Mouse (Mus musculus) limb, embryonic 13.5 days (tissue): ENCODE results near the gene Spata1. TPM values are rescaled to one million over a fixed set of nuclear protein-coding genes. Genes with fewer than 3 reads are reported as not detected.

ENCODE experiments used
- ATAC-seq: fragments of 200-750 bp; cut with Nextera tagmentation; 2 replicates; pipeline ENCODE4 v1.8.0; 2017; ENCODE audit warnings: low read depth, moderate number of reproducible peaks, moderate TSS enrichment; ENCODE audit not compliant: low FRiP score
- H3K27ac ChIP-seq: fragments of 300-500 bp; sonication (generic); 2 replicates; pipeline ENCODE4 v1.5.1; 2015; ENCODE audit warnings: inconsistent platforms, mild to moderate bottlenecking, moderate library complexity
- H3K27me3 ChIP-seq: fragments of 300-500 bp; sonication (generic); 2 replicates; pipeline ENCODE4 v1.6.1; 2015; ENCODE audit warnings: mild to moderate bottlenecking, inconsistent platforms
- H3K36me3 ChIP-seq: fragments of 300-500 bp; sonication (generic); 2 replicates; pipeline ENCODE4 v1.6.1; 2015; ENCODE audit warnings: inconsistent platforms, mild to moderate bottlenecking, moderate library complexity
- H3K4me1 ChIP-seq: fragments of 300-500 bp; sonication (generic); 2 replicates; pipeline ENCODE4 v1.6.1; 2015; ENCODE audit warnings: inconsistent platforms
- H3K4me2 ChIP-seq: fragments of 300-500 bp; sonication (generic); replicated peaks from 2 replicates; pipeline ENCODE4 v1.6.1; 2015; ENCODE audit warnings: inconsistent platforms, mild to moderate bottlenecking, moderate library complexity
- H3K4me3 ChIP-seq: fragments of 300-500 bp; sonication (generic); 2 replicates; pipeline ENCODE4 v1.5.1; 2015; ENCODE audit warnings: moderate library complexity, mild to moderate bottlenecking, inconsistent platforms
- H3K9ac ChIP-seq: fragments of 300-500 bp; sonication (generic); 2 replicates; pipeline ENCODE4 v1.6.1; 2015; ENCODE audit warnings: mild to moderate bottlenecking, inconsistent platforms
- H3K9me3 ChIP-seq: fragments of 300-500 bp; sonication (generic); 2 replicates; pipeline ENCODE4 v1.6.1; 2016; ENCODE audit warnings: inconsistent platforms
- WGBS: fragments of 180-500 bp; shearing (Covaris S2); methylation state at CpG from one replicate; pipeline ENCODE4 v1.1.7; 2015; 5-methylcytosine and 5-hydroxymethylcytosine counted together
- polyA plus RNA-seq: library from polyadenylated mRNA; unstranded; fragments of >200 nt; fragmentation: Nextera tagmentation; extraction: Ambion mirVana; gene quantifications from 2 replicates; pipeline ENCODE4 v1.2.1, GENCODE M21; 2015

Gene Spata1
- polyA plus RNA-seq, 1 experiment from 2014 or later, result 9.1 TPM

DNA sequence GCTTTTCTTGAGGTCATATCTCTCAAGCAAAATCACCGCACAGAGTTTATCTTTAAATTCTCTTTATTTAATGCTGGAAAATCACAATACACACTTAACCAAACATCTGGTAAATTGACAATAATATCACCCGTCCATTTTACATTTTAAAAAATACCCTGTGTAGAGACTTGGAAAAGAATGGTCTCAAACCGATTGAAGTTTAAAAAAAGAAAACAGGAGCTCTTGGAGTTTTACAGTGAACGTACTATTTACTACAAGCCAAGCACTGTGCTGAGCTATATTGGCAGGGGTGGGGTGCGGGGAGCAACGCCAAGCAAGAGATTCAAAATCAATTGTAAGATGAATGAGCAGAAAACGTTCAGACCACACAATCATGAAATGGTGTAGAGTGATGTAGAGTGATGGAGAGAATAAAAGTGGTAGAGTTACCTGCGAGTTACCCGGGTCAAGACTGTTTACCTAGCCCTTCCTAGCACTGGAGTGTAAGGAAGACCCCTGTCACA lies 49.8 kb downstream of the Spata1 start, which contains the start of gene Ctbs:
Gene Ctbs (plus strand): TSS at position 51 of the 506 bp plus-strand sequence.
- Histone ChIP-seq H3K4me1 (peaks cover 10% of the 10 kb centered on the region), H3K4me2 (peak within 1 kb of the TSS; percentile 65), H3K9me3 (no peaks in the 10 kb centered on the region), H3K27ac (peak within 1 kb of the TSS; percentile 76), H3K36me3 (no peaks in the 10 kb centered on the region), H3K4me3 (peak within 1 kb of the TSS; percentile 59), H3K9ac (peak within 1 kb of the TSS; percentile 73), H3K27me3 (no peaks in the 10 kb centered on the region)
- no peak; the same call in none of the 2 replicates for ATAC-seq
- WGBS, result 56% methylated on average over 9 of the region's 9 CpGs

DNA sequence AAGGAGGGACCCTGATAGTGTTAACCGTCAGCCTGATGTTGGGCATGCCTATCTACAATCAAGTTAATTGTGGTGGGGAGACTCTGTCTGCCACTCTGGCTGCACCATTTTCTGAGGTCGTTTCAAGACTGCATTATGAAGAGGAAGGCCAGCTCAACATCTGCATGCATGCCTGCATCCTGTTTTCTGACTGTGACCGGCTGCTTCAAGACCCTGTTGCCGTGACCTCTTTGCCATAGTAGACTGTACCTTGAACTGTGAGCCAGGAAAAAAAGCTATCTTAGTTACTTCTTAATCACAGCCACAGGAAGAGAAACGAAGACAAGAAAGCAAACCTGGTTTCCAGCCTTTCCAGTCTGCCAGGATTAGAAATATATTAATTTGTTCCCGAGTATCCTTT lies 50.6 kb downstream of the Spata1 start:
- Histone ChIP-seq H3K4me3 (no peak overlapping the region), H3K9ac (no peak overlapping the region), H3K27ac (no peak overlapping the region), H3K36me3 (no peaks in the 10 kb centered on the region), H3K9me3 (no peaks in the 10 kb centered on the region), H3K27me3 (no peaks in the 10 kb centered on the region), H3K4me2 (no peak overlapping the region), H3K4me1 (peaks cover 10% of the 10 kb centered on the region)
- WGBS, result 59% methylated on average over 6 of the region's 6 CpGs
- no peak for ATAC-seq

DNA sequence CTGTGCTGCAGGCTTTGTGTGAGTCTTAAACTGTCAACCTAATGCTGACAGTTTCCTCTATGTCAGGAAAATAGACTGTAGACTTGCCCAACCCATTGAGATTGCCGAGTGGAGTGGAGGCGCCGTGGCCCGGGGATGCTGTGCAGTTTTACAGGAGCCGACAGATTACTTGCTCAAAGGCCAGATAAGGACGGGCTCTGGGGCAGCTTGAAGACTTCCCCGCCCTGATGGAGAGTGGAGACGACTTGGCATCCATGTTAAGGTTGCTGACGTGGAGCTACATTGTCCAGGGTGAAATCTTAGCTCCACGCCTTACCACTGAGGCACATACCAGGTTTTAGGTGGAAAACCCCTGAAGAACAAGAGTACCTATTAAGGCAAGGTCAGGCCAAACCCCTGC lies 51.2 kb downstream of the Spata1 start:
- H3K4me2 ChIP-seq, result no peak overlapping the region
- no peaks in the 10 kb centered on the region for H3K36me3 ChIP-seq
- no peak overlapping the region for H3K27ac ChIP-seq
- peaks cover 10% of the 10 kb centered on the region for H3K4me1 ChIP-seq
- H3K27me3 ChIP-seq, result no peaks in the 10 kb centered on the region
- no peak for ATAC-seq
- no peak overlapping the region for H3K4me3 ChIP-seq
- H3K9me3 ChIP-seq, result no peaks in the 10 kb centered on the region
- 92% methylated on average over 10 of the region's 10 CpGs for WGBS
- H3K9ac ChIP-seq, result no peak overlapping the region

DNA sequence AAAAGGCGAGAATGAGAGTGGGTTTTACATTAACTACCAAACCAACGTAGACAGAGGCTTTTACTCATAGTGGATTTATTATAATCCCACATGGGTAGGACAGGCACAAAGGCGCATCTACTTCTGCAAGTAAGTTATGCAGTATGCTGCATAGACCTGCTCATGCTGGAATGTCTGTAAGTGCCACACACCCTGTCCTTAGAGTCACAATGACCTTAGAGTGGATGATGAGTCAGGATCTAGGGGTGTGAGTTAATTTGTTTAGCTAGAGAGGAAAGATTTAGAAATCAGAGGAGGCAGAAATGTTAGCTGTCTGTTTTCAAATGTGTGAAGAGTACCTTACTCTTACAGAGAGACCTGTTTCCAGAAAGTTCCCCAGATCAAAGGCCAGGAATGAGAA lies 52.0 kb downstream of the Spata1 start:
- H3K9ac ChIP-seq, result no peak overlapping the region
- no peaks in the 10 kb centered on the region for H3K9me3 ChIP-seq
- no peak overlapping the region for H3K4me3 ChIP-seq
- ATAC-seq, result no peak
- no peaks in the 10 kb centered on the region for H3K27me3 ChIP-seq
- H3K4me2 ChIP-seq, result no peak overlapping the region
- no peak overlapping the region for H3K27ac ChIP-seq
- peaks cover 10% of the 10 kb centered on the region for H3K4me1 ChIP-seq
- no peaks in the 10 kb centered on the region for H3K36me3 ChIP-seq
- WGBS, result 85% methylated on average over 3 of the region's 3 CpGs

DNA sequence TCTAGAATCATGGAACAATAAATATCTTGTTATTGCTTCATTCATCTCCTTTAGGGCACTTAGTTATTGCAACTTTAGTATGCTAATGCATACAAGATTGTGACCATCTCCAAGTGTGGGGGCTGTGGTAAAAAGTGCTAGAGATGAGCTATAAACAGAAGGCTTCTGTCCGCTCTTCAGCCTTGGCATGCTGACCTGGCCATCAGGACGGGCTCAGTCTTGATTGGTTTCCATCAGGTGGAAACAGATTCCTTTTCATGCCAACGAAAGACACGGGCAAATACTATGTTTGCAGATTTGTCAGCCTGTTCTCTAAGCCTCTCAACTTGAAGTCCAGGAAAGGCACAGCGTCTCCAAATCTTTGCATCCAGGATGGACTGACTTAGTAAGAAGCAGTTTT lies 52.4 kb downstream of the Spata1 start:
- H3K9me3 ChIP-seq, result no peaks in the 10 kb centered on the region
- ATAC-seq, result no peak
- no peaks in the 10 kb centered on the region for H3K27me3 ChIP-seq
- H3K27ac ChIP-seq, result no peak overlapping the region
- WGBS, result 91% methylated on average over 5 of the region's 5 CpGs
- H3K4me1 ChIP-seq, result peaks cover 11% of the 10 kb centered on the region
- H3K4me2 ChIP-seq, result no peak overlapping the region
- no peak overlapping the region for H3K9ac ChIP-seq
- no peaks in the 10 kb centered on the region for H3K36me3 ChIP-seq
- H3K4me3 ChIP-seq, result no peak overlapping the region

DNA sequence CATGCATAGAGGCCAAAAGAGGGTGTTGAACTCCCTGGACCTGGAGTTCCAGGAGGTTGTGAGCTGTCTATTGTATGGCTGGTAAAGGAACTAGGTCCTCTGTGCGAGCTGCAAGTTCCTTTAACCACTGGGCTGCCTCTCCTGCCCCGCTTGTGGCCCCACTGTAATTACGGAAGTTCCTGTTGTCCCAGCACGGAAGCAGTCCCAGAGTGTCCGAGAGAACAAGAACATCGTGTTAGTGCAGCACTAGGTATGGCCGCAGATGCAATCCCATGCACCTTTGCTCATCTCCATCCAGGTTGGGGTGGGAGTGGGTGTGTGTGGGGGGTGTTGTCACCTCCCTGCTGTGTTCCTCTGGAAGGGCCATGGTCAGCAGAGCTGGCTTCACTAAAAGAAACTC lies 54.7 kb downstream of the Spata1 start:
- Histone ChIP-seq H3K27ac (no peak overlapping the region), H3K9ac (no peak overlapping the region), H3K27me3 (no peaks in the 10 kb centered on the region), H3K9me3 (no peaks in the 10 kb centered on the region), H3K4me2 (no peak overlapping the region), H3K4me3 (no peak overlapping the region), H3K36me3 (peaks cover 3% of the 10 kb centered on the region; the same call in 1 of the 2 replicates), H3K4me1 (peaks cover 5% of the 10 kb centered on the region)
- no peak for ATAC-seq
- WGBS, result 91% methylated on average over 7 of the region's 7 CpGs

DNA sequence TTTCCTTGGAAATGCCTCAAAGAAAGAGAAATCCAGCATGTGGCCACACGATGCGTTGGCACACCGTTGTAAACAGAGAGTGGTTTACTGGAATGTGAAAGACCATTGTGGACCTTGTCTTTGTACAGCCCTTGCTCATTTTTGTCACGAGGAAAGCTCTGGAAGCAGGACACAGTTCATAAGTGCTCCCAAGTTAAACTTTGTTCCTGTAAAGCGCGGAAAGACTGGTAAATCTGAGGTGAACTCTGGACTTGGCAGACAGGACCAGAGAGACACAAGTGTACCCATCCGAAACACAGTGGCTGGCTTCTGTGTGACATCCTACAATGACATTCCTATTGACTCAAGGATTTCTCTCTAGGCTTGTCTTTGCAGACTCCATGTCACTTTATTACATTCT lies 56.2 kb downstream of the Spata1 start:
- H3K9me3 ChIP-seq, result no peaks in the 10 kb centered on the region
- H3K4me1 ChIP-seq, result peaks cover 3% of the 10 kb centered on the region; the same call in 1 of the 2 replicates
- H3K4me2 ChIP-seq, result no peak overlapping the region
- no peak overlapping the region for H3K4me3 ChIP-seq
- WGBS, result 94% methylated on average over 7 of the region's 7 CpGs
- H3K9ac ChIP-seq, result no peak overlapping the region
- no peaks in the 10 kb centered on the region for H3K27me3 ChIP-seq
- H3K27ac ChIP-seq, result no peak overlapping the region
- peaks cover 9% of the 10 kb centered on the region for H3K36me3 ChIP-seq
- no peak for ATAC-seq

DNA sequence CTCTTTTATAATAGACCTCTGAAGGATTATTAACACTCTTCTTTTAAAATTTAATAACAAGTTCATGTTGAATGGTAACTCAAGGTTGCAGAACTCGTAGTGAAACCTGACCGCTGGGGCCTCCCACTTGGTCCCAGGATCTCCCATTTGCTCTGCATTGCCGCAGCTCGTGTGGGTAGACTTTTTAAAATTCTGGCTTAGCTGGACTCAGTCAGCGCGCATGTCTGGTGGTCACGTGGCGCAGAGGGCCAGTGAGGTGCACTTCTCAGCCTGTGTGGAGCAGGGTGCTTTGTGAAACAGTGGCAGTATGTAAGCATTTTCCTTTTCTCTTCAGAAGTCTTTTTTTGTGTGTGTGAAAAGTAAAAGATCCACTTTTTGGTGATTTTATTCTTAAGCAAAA lies 56.6 kb downstream of the Spata1 start:
- H3K36me3 ChIP-seq, result peaks cover 14% of the 10 kb centered on the region
- no peaks in the 10 kb centered on the region for H3K9me3 ChIP-seq
- peaks cover 3% of the 10 kb centered on the region; the same call in 1 of the 2 replicates for H3K4me1 ChIP-seq
- 80% methylated on average over 8 of the region's 8 CpGs for WGBS
- no peak for ATAC-seq
- H3K27ac ChIP-seq, result no peak overlapping the region
- no peak overlapping the region for H3K9ac ChIP-seq
- H3K4me2 ChIP-seq, result no peak overlapping the region
- no peaks in the 10 kb centered on the region for H3K27me3 ChIP-seq
- no peak overlapping the region for H3K4me3 ChIP-seq

DNA sequence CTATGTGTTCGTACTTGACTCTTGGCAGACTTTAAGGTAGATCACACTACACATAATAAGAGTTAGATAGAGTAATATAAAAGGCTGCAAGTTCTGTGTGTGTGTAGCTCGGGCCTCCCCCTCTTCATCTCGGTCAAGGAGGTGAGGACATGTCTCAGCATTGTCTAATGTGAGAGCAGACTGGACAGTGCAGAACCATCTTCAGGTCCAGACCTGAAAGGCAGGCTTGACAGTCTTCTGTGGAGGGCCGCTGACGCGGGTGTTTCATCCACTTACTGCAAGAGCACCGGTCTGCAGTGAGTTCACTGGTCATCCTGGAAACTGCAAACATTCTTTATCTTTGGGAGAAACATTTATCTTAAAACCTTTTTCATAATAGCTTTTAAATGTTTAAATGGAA lies 57.1 kb downstream of the Spata1 start:
- H3K4me1 ChIP-seq, result peaks cover 3% of the 10 kb centered on the region; the same call in 1 of the 2 replicates
- H3K4me2 ChIP-seq, result no peak overlapping the region
- no peaks in the 10 kb centered on the region for H3K27me3 ChIP-seq
- peaks cover 18% of the 10 kb centered on the region for H3K36me3 ChIP-seq
- no peaks in the 10 kb centered on the region for H3K9me3 ChIP-seq
- no peak for ATAC-seq
- no peak overlapping the region for H3K9ac ChIP-seq
- 83% methylated on average over 7 of the region's 7 CpGs for WGBS
- H3K4me3 ChIP-seq, result no peak overlapping the region
- H3K27ac ChIP-seq, result no peak overlapping the region

DNA sequence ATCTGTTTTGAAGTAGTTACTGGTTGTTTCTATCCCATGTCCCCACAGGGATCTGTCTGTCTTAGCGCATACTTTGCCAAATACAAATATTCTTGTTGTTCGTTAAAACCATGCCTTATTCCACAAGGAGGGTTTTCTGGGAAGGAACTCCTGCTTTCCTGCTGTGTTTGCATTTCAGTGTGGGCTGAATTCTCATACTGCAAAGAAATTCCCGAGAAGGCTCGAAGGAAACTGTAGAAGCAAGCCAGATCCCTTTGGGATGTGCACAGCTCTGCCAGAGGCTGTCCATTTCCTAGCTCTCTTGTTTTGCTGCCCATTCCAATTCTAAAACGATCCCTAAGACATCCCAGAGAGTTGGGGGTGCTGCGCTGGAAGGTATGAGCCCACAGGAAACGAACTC lies 59.1 kb downstream of the Spata1 start:
- Histone ChIP-seq H3K4me1 (peaks cover 3% of the 10 kb centered on the region; the same call in 1 of the 2 replicates), H3K9ac (no peak overlapping the region), H3K27ac (no peak overlapping the region), H3K36me3 (peaks cover 36% of the 10 kb centered on the region), H3K9me3 (no peaks in the 10 kb centered on the region), H3K4me3 (no peak overlapping the region), H3K27me3 (no peaks in the 10 kb centered on the region), H3K4me2 (no peak overlapping the region)
- no peak for ATAC-seq
- WGBS, result 70% methylated on average over 7 of the region's 7 CpGs

DNA sequence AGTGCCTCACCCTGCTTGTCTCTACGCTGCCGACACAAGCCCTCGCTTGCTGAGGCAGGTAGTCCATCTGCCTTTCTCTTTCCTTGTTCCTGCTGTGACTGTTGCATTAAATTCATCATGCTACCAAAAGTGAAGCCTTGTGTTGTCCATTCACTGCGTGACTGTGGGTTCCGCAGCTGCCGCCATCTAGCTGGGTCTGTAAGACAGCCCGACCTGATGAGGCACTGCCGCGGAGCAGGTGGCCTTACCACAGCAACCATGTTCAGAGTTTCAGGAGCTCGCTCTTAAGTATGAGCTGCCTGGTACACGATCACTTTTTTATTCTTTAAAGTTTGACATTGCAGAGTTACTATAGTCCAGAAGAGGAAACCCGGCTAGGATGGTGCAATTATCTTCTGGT lies 59.5 kb downstream of the Spata1 start:
- no peaks in the 10 kb centered on the region for H3K27me3 ChIP-seq
- ATAC-seq, result no peak
- H3K4me2 ChIP-seq, result no peak overlapping the region
- no peak overlapping the region for H3K27ac ChIP-seq
- no peak overlapping the region for H3K4me3 ChIP-seq
- peaks cover 3% of the 10 kb centered on the region; the same call in 1 of the 2 replicates for H3K4me1 ChIP-seq
- no peak overlapping the region for H3K9ac ChIP-seq
- no peaks in the 10 kb centered on the region for H3K9me3 ChIP-seq
- peaks cover 37% of the 10 kb centered on the region for H3K36me3 ChIP-seq
- 89% methylated on average over 12 of the region's 12 CpGs for WGBS

DNA sequence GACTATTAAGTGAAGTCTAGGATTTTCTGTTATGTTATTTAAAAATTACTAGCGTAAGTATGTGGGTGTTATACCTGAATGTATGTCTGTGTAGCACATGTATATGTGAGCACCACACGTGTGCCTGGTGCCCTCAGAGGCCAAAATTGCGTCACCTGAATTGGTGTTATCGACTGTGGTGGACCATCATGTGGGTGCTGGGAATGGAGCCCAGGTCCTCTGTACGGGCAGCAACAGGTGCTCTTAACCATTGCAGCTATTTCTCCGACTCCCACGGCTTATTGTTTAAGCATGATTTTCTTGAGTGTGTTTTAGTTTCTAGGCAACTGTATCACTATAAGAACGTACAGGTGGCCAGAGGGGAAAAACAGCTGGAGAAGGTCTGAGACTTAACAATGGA lies 63.4 kb downstream of the Spata1 start:
- H3K9ac ChIP-seq, result no peak overlapping the region
- WGBS, result 92% methylated on average over 8 of the region's 8 CpGs

DNA sequence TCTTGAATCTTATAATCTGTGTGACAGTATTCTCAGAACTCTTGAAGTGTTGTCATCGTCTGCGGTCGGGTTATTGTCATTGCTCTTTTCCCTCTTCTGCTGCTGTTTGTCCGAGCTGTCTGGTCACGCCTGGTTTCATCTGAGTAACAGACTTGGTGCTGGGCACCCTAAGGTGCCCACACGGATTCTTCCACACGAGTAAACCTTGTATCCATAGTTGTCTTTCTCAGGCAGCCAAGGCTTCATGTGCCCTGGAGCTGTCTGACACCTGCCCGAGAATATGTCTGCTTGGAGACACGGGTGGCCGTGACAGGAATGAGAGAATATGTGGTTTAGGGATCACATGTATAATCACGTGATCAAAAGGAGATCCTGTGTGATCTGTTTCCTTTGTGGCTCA lies 64.0 kb downstream of the Spata1 start:
- Histone ChIP-seq H3K36me3 (peaks cover 65% of the 10 kb centered on the region), H3K9me3 (no peaks in the 10 kb centered on the region), H3K4me1 (no peaks in the 10 kb centered on the region; the same call in 1 of the 2 replicates), H3K4me3 (no peak overlapping the region), H3K9ac (no peak overlapping the region), H3K27me3 (no peaks in the 10 kb centered on the region), H3K27ac (no peak overlapping the region), H3K4me2 (no peak overlapping the region)
- ATAC-seq, result no peak
- 93% methylated on average over 11 of the region's 11 CpGs for WGBS

More for the DNA sequence above, 63.4 kb downstream of the Spata1 start:
- H3K4me1 ChIP-seq, result no peaks in the 10 kb centered on the region; the same call in 1 of the 2 replicates
- ATAC-seq, result no peak
- no peak overlapping the region for H3K27ac ChIP-seq
- H3K9me3 ChIP-seq, result no peaks in the 10 kb centered on the region
- no peaks in the 10 kb centered on the region for H3K27me3 ChIP-seq
- H3K4me2 ChIP-seq, result no peak overlapping the region
- H3K4me3 ChIP-seq, result no peak overlapping the region
- peaks cover 61% of the 10 kb centered on the region for H3K36me3 ChIP-seq
